Mouse (Mus musculus): ENCODE results near the gene Mid1. TPM values are rescaled to one million over a fixed set of nuclear protein-coding genes. Genes with fewer than 3 reads are reported as not detected.

The Mid1 gene
- polyA plus RNA-seq, 1 experiment from 2014 or later: 10.0 TPM

- H3K4me2 ChIP-seq: no peak overlapping the region
- H3K9me3 ChIP-seq (replicated peaks; ENCODE audit: control insufficient read depth, low read length): no peaks in the 10 kb centered on the region
- WGBS (ENCODE audit: insufficient replicate concordance): 54% methylated on average over 1 of the region's 1 CpGs
- no peak for ATAC-seq (replicated peaks; ENCODE audit: insufficient number of reproducible peaks, low FRiP score, low TSS enrichment)
- no peaks in the 10 kb centered on the region for H3K4me1 ChIP-seq (ENCODE audit: control insufficient read depth, insufficient read depth, low read length)
- H3K36me3 ChIP-seq (ENCODE audit: control insufficient read depth, insufficient read depth, low read length): no peaks in the 10 kb centered on the region
- H3K4me3 ChIP-seq (ENCODE audit: low read depth, low read length): no peak overlapping the region
- no peak overlapping the region for H3K9ac ChIP-seq (ENCODE audit: low read depth, low read length)
- H3K27ac ChIP-seq (ENCODE audit: low read depth, low read length): no peak overlapping the region
- H3K27me3 ChIP-seq (ENCODE audit: control insufficient read depth, insufficient read depth, low read length): no peaks in the 10 kb centered on the region
Measured at GRCm38 (mm10) chrX:169862848-169863247, 177.8 kb downstream of the Mid1 start.

GRCm38 (mm10) chrX:169863841-169864240 lies 178.8 kb downstream of the Mid1 start:
- Histone ChIP-seq H3K9me3 (replicated peaks; ENCODE audit: control insufficient read depth, low read length) (no peaks in the 10 kb centered on the region), H3K4me1 (ENCODE audit: control insufficient read depth, insufficient read depth, low read length) (no peaks in the 10 kb centered on the region), H3K4me3 (ENCODE audit: low read depth, low read length) (no peak overlapping the region), H3K27me3 (ENCODE audit: control insufficient read depth, insufficient read depth, low read length) (no peaks in the 10 kb centered on the region), H3K4me2 (no peak overlapping the region), H3K36me3 (ENCODE audit: control insufficient read depth, insufficient read depth, low read length) (no peaks in the 10 kb centered on the region), H3K27ac (ENCODE audit: low read depth, low read length) (no peak overlapping the region), H3K9ac (ENCODE audit: low read depth, low read length) (no peak overlapping the region)
- 71% methylated on average over 1 of the region's 1 CpGs for WGBS (ENCODE audit: insufficient replicate concordance)
- ATAC-seq (replicated peaks; ENCODE audit: insufficient number of reproducible peaks, low FRiP score, low TSS enrichment): no peak

- Histone ChIP-seq H3K4me3 (ENCODE audit: low read depth, low read length) (no peak overlapping the region), H3K9ac (ENCODE audit: low read depth, low read length) (no peak overlapping the region), H3K27me3 (ENCODE audit: control insufficient read depth, insufficient read depth, low read length) (peaks cover 2% of the 10 kb centered on the region; the same call in 1 of the 2 replicates), H3K4me1 (ENCODE audit: control insufficient read depth, insufficient read depth, low read length) (no peaks in the 10 kb centered on the region), H3K4me2 (no peak overlapping the region), H3K27ac (ENCODE audit: low read depth, low read length) (no peak overlapping the region), H3K36me3 (ENCODE audit: control insufficient read depth, insufficient read depth, low read length) (no peaks in the 10 kb centered on the region), H3K9me3 (replicated peaks; ENCODE audit: control insufficient read depth, low read length) (no peaks in the 10 kb centered on the region)
- ATAC-seq (replicated peaks; ENCODE audit: insufficient number of reproducible peaks, low FRiP score, low TSS enrichment): no peak
- WGBS (ENCODE audit: insufficient replicate concordance): 64% methylated on average over 5 of the region's 5 CpGs
Measured at GRCm38 (mm10) chrX:169868223-169868622, 183.2 kb downstream of the Mid1 start.

- 79% methylated on average over 1 of the region's 1 CpGs for WGBS (ENCODE audit: insufficient replicate concordance)
- no peak for ATAC-seq (replicated peaks; ENCODE audit: insufficient number of reproducible peaks, low FRiP score, low TSS enrichment)
- H3K27me3 ChIP-seq (ENCODE audit: control insufficient read depth, insufficient read depth, low read length): peaks cover 5% of the 10 kb centered on the region
Measured at GRCm38 (mm10) chrX:169874475-169874874, 189.5 kb downstream of the Mid1 start.

GRCm38 (mm10) chrX:169879481-169880362 lies 194.7 kb downstream of the Mid1 start:
- H3K9ac ChIP-seq (ENCODE audit: low read depth, low read length): peak overlapping the region; percentile 67
- H3K4me3 ChIP-seq (ENCODE audit: low read depth, low read length): peak overlapping the region; percentile 57
- no peaks in the 10 kb centered on the region for H3K36me3 ChIP-seq (ENCODE audit: control insufficient read depth, insufficient read depth, low read length)
- peaks cover 7% of the 10 kb centered on the region for H3K27me3 ChIP-seq (ENCODE audit: control insufficient read depth, insufficient read depth, low read length)
- H3K4me2 ChIP-seq: peak overlapping the region; percentile 65
- 9% methylated on average over 36 of the region's 36 CpGs for WGBS (ENCODE audit: insufficient replicate concordance)
- peak; percentile 77 for ATAC-seq (replicated peaks; ENCODE audit: insufficient number of reproducible peaks, low FRiP score, low TSS enrichment)
- no peaks in the 10 kb centered on the region for H3K4me1 ChIP-seq (ENCODE audit: control insufficient read depth, insufficient read depth, low read length)
- peak overlapping the region; percentile 74 for H3K27ac ChIP-seq (ENCODE audit: low read depth, low read length)
- H3K9me3 ChIP-seq (replicated peaks; ENCODE audit: control insufficient read depth, low read length): no peaks in the 10 kb centered on the region

More at GRCm38 (mm10) chrX:169874475-169874874, 189.5 kb downstream of the Mid1 start:
- no peak overlapping the region for H3K9ac ChIP-seq (ENCODE audit: low read depth, low read length)
- H3K4me1 ChIP-seq (ENCODE audit: control insufficient read depth, insufficient read depth, low read length): no peaks in the 10 kb centered on the region
- no peaks in the 10 kb centered on the region for H3K9me3 ChIP-seq (replicated peaks; ENCODE audit: control insufficient read depth, low read length)
- no peak overlapping the region for H3K4me3 ChIP-seq (ENCODE audit: low read depth, low read length)
- H3K27ac ChIP-seq (ENCODE audit: low read depth, low read length): no peak overlapping the region
- no peaks in the 10 kb centered on the region for H3K36me3 ChIP-seq (ENCODE audit: control insufficient read depth, insufficient read depth, low read length)
- no peak overlapping the region for H3K4me2 ChIP-seq

- no peaks in the 10 kb centered on the region for H3K4me1 ChIP-seq (ENCODE audit: control insufficient read depth, insufficient read depth, low read length)
- no peaks in the 10 kb centered on the region for H3K9me3 ChIP-seq (replicated peaks; ENCODE audit: control insufficient read depth, low read length)
- no peak overlapping the region for H3K27ac ChIP-seq (ENCODE audit: low read depth, low read length)
- peak overlapping the region; percentile 65 for H3K4me2 ChIP-seq
- no peak for ATAC-seq (replicated peaks; ENCODE audit: insufficient number of reproducible peaks, low FRiP score, low TSS enrichment)
- WGBS (ENCODE audit: insufficient replicate concordance): 17% methylated on average over 13 of the region's 13 CpGs
- H3K36me3 ChIP-seq (ENCODE audit: control insufficient read depth, insufficient read depth, low read length): no peaks in the 10 kb centered on the region
- H3K27me3 ChIP-seq (ENCODE audit: control insufficient read depth, insufficient read depth, low read length): peaks cover 7% of the 10 kb centered on the region
- H3K9ac ChIP-seq (ENCODE audit: low read depth, low read length): peak overlapping the region; percentile 67; the same call in 1 of the 2 replicates
- H3K4me3 ChIP-seq (ENCODE audit: low read depth, low read length): peak overlapping the region; percentile 57
Measured at GRCm38 (mm10) chrX:169880363-169880711, 195.3 kb downstream of the Mid1 start.

- Histone ChIP-seq H3K27ac (ENCODE audit: low read depth, low read length) (peak overlapping the region; percentile 41; the same call in 1 of the 2 replicates), H3K36me3 (ENCODE audit: control insufficient read depth, insufficient read depth, low read length) (no peaks in the 10 kb centered on the region), H3K4me2 (peak overlapping the region; percentile 65), H3K4me1 (ENCODE audit: control insufficient read depth, insufficient read depth, low read length) (no peaks in the 10 kb centered on the region), H3K9ac (ENCODE audit: low read depth, low read length) (peak overlapping the region; percentile 59; the same call in 1 of the 2 replicates), H3K4me3 (ENCODE audit: low read depth, low read length) (peak overlapping the region; percentile 57), H3K9me3 (replicated peaks; ENCODE audit: control insufficient read depth, low read length) (no peaks in the 10 kb centered on the region), H3K27me3 (ENCODE audit: control insufficient read depth, insufficient read depth, low read length) (peaks cover 7% of the 10 kb centered on the region)
- 24% methylated on average over 10 of the region's 10 CpGs for WGBS (ENCODE audit: insufficient replicate concordance)
- no peak for ATAC-seq (replicated peaks; ENCODE audit: insufficient number of reproducible peaks, low FRiP score, low TSS enrichment)
Measured at GRCm38 (mm10) chrX:169880826-169881225, 195.8 kb downstream of the Mid1 start.

GRCm38 (mm10) chrX:169881253-169882219 lies 196.5 kb downstream of the Mid1 start:
- peak overlapping the region; percentile 41; the same call in 1 of the 2 replicates for H3K27ac ChIP-seq (ENCODE audit: low read depth, low read length)
- WGBS (ENCODE audit: insufficient replicate concordance): 50% methylated on average over 10 of the region's 10 CpGs
- ATAC-seq (replicated peaks; ENCODE audit: insufficient number of reproducible peaks, low FRiP score, low TSS enrichment): no peak

More at GRCm38 (mm10) chrX:169881253-169882219, 196.5 kb downstream of the Mid1 start:
- H3K9me3 ChIP-seq (replicated peaks; ENCODE audit: control insufficient read depth, low read length): no peaks in the 10 kb centered on the region
- H3K27me3 ChIP-seq (ENCODE audit: control insufficient read depth, insufficient read depth, low read length): peaks cover 7% of the 10 kb centered on the region
- H3K4me1 ChIP-seq (ENCODE audit: control insufficient read depth, insufficient read depth, low read length): no peaks in the 10 kb centered on the region
- H3K4me3 ChIP-seq (ENCODE audit: low read depth, low read length): peak overlapping the region; percentile 57
- H3K9ac ChIP-seq (ENCODE audit: low read depth, low read length): no peak overlapping the region; the same call in 1 of the 2 replicates
- H3K4me2 ChIP-seq: peak overlapping the region; percentile 65
- no peaks in the 10 kb centered on the region for H3K36me3 ChIP-seq (ENCODE audit: control insufficient read depth, insufficient read depth, low read length)

Data from heart, embryonic 11.5 days (tissue).